Mouse (Mus musculus) embryo, embryonic 11.5 days (tissue): ENCODE measurements around the gene Cd19.
A peak's percentile ranks its signal among the peaks of the same experiment; 100 is the strongest.

Experiments used
- DNase-seq: peaks from one replicate; pipeline ENCODE4 v3.0.0-alpha.2; 2012; ENCODE audit warnings: low read depth, low spot score

The Cd19 gene

DNA sequence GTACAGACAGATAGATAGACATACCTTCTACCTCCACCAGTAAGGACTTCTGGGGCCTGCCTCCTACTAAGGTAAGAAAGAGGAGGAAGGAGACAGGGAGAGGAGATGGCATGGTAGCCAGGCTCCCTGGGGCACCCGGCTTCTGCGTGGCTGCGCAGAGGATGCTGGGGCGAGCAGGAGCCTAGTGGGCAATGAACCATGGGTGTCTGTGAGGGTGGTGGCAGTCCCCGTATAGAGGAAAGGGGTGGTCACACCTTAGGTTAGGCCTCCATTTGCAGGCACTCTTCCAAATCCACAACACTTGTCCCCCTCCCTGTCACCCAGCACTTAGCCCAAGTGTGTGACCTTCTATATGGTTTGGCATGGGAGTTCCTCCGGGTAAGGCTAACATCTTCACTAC, at the start of gene Cd19:
TSS of gene Cd19 (minus strand) at position 165 of the 400 bp plus-strand sequence.
- no peak for DNase-seq

DNA sequence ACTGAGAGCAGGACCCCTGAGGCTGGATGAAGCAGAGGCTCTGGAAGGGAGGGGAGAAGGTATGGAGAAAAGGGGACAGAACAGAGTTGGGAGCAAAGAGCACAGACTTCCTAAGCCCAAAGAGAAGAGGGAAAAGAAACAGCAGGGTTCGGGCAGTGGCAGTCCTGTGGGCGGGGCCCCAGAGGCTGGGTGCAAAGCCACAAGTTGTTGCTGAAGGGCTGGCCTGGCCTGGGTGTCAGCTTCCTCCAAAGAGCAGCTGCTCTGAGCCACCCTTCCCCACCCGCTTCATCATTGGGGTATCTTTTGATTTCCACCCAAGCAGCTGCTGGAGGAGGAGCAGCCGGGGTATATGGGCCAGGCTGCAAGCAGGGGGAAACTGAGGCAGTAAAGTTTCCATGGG, 49.4 kb upstream of the Cd19 start:
- DNase-seq: no peak

DNA sequence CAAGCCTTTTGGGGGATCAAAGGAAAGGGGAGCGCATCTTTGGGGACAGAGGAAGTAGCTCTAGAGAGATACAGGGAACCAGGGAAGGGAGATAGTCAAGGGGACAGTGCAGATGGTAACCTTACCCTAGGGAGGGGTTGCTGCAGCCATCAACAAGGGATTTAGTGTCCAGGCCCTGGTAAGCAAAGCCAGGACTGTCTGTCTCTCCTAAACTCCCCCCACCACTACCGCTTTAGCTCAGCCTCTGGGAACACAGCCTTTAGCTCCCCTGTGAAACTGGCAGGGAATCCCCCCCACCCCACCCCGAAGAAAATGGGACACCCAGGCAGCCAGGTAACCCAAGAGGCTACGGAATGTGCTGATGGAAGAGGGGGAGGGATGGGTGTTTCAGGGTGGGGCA, 48.9 kb upstream of the Cd19 start:
- no peak for DNase-seq

DNA sequence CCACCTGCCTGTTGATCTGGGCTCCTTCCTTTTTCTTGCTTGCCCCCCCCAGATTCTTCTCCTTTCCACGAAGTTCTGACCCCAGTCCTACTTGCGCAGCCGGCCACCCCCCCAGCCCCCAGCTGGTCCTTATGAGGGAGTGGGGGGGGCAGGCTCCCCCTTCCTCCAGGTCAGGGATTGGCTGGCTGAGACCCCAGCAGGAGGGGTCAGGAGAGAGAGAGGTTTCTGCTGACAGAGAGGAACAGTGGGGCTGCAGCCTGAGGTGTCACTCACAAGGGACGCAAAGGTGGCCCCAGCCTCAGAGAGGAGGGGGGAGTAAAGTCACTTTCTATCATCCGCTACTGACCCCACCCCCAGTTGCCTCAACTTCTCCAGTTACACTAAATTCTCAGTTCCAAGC, 48.3 kb upstream of the Cd19 start, which contains the start of gene Atp2a1:
TSS of gene Atp2a1 (minus strand) at position 105 of the 400 bp plus-strand sequence.
- DNase-seq: no peak

DNA sequence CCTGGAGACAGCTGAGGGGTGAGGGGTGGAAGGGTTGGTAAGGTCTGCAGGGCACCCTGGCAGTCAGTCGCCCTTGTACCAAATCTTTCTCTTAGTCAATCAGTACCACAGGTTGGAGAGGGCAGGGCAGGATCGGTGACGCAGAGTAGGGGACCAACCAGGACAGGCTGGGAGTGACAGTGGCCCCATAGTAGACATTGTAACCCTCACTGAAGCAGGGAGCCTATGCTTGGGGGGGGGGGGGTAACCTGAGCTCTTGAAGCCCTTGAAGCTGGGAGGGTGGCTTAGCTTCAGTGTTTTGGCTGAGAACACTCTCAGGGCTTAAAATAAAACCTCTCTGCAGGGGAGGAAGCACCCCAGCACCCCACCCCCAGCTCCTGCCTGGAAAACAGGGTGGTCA, 46.9 kb upstream of the Cd19 start:
- no peak for DNase-seq

DNA sequence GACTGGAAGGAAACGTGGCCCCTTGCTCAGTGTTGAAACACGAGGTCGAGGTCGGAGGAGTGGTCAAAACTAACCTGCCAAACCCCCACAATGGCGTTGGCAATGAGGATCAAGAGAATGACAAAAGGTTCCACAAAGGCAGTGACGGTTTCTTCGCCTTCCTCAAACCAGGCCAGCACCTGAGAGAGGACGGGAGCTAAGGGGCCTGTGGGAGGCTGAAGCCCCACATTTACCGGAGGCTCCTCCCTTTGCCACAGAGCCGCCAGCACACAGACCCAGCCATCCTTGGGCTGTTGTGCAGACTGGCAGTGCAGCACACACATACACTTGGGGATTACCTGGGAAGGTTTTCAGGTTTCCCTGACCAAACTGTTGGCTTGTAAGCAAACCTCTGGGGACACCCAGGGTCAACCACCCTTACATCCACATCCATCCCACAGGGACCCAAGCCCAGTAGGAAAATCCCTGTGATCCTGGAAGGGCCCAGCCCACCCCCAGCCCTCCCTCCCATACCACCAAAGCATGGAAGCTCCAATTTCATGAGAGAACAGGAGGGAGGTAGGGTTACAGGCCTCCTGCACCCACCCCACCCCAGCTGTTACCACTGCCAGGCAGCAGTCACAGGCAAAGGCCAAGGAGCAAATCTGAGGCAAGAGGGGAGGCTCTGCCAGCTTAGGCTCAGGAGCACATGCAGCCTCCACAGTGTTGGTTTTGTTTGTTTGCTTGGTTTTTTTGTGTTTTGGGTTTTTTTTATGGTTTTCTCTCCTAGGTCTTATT, 46.1 kb upstream of the Cd19 start:
- DNase-seq: no peak

DNA sequence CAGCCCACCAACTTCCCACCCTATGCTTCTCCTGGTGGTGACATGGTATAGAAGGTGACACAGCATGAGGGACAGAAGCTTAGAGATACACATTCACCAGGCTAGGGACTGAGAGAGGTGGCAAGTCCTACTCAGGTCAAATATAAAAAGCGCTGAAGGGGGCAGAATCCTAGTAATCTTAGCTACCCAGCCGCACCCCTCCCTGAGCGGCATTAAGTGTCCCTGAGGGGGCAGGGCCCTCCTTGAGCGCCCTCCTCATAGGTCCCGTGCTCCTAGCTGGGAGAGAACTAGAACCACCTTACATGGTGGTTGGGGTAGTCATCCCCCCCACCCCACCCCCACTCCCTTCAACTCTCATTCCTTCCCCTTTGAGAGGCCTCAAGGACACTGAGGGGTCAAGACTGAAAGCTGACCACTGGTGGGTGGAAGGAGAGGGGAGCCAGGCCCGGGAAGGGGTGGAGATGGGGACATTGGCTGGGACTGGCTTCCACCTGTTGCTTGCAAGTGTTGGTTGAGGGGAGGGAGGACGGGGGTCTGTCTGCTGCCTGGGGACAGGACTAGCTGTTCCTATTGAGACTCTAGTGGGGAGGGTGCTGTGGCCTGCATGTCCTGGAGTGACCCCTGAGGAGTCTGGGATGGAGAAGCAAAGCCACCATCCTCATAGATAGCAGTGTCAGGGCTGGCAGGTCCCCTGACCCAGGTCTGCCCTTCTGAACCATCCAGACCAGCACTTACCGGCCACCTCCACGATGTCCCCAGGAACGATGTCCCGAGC, 44.3 kb upstream of the Cd19 start:
- no peak for DNase-seq

DNA sequence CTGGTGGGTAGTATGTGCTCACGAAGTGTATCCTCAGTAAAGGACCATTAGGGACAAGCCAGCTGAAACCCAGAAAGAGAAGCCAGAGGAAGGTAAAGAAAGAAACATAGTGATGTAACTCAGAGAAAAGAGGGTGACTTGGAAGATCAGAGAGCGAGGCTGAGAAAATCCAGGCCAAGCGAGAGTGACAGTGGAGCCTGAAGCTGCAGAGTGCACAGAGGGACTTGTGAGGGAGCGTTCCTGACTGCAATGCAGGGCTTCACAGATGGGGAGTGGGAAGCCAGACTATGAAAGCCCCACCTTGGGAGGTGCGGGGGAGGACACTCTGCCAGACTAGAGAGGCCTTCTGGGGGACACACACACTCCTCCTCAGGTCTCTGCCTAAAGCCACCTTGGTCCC, 43.5 kb upstream of the Cd19 start:
- no peak for DNase-seq

DNA sequence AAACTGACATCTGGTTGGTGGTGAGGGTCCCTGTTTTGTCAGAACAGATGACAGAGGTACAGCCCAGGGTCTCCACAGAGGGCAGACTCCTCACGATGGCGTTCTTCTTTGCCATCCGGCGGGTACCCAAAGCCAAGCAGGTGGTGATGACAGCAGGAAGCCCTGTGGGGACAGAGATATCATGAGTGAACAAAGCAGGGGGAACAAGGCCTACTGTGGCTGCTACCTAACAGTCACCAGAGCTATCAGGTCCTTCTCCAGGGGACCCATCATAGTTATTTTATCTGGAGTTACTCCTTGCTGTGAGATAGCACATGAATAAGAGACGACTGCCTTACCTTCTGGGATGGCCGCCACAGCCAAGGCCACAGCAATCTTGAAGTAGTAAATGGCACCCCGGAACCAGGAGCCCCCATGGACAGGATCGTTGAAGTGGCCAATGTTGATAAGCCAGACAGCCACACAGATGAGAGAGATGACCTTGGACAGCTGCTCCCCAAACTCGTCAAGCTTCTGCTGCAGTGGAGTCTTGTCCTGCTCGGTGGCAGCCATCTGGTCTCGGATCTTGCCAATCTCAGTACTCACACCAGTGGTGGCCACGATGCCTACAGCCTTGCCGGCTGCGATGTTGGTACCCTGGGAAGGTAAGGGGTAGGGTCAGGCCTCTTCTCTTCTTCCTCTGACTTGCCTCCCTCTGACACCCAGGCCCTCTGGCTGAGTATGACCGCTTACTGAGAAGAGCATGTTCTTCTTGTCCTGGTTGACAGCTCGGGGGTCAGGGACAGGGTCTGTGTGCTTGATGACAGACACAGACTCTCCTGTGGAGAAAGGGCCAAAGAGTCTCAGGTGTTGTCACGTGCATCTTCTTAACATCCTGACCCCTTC, 41.9 kb upstream of the Cd19 start:
- DNase-seq: no peak

DNA sequence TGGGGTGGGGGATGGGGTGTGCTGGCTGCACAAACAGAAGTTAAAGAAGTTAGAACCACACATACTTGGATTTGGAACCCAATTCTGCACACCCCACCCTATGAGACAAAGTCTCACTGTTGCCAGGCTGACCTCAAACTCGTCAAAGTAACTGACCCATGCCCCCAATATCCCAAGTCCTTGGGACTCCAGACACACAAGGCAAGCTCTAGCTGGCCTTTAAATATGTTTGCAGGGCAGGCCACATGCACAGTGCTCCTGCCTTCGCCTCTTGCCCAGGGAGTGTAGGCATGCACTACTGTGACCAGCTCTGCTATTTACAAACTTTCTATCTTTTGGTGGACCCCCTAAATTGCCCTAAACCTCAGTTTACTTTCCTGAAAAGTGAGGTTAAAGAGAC, 40.6 kb upstream of the Cd19 start:
- DNase-seq: no peak

DNA sequence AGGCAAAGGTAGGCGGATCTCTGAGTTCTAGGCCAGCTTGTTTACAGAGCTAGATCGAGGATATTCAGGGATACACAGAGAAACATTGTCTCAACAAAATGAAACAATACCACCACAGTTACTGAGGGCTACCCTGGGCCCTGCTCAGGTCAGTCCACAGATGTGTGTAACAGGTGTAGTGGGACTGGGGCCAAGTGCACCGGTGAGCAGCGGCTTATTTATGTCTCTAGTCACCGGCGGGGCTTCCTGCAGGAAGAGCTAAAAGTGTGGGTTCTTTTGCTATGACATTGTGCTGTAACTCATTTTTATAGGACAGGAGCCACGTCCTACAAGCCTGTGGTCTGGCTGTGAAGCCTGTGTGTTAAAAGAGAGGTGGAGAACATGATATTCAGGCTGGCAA, 39.2 kb upstream of the Cd19 start:
- no peak for DNase-seq

DNA sequence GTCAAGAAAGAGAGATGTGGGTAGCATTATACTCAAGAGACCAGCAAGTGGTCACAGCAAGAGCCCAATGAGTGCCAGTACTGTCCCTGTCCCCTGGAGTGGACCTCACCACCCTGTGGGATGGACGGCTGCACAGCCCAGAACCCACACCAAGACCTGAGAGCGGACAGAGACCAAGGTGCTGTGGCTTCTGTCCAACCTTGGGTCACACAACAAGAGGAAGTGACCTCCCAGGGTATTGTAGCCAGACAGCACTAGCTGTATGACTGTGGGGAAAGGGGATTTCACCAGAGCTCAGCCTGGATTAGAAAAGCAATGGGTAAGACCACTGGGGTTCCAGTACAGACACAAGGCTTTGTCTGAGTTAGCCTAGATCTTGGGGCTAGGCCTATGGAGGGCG, 37.6 kb upstream of the Cd19 start:
- DNase-seq: no peak

DNA sequence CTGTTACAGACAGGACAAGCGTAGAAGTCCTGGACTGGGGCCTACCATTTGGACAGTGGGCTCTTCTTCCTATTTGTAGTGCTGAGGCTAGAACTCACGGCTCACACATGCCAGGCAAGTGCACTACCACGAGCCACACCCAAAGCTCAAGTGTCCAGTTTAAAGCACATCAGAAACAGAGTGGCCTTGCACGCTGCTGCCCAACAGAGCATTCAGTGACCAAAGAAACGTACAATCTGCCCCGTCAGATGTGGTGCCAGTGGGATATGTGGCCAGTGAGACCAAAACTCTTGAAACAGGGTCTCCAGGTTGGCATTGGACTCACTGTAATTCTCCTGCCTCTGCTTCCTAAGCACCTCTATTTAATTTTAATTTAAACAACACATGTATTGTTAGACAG, 36.0 kb upstream of the Cd19 start:
- DNase-seq: no peak

DNA sequence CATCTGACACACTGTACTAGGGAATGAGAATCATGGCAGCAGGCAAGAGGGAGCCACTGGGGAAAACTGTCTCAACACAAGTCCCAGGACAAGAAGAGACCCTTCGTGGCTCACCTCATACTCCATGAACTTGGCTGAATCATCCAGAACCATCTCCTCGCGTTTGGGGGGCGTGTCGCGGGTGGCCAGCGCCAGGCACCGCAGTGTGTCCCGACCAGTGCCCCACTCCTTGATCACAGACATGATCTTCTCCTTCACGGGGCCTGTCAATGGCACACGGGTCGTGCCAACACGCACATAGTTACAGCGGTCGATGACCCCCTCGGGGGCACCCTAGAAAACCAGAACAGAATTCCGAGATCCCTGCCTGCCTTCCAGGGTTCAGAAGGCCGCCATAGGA, 35.3 kb upstream of the Cd19 start:
- DNase-seq: no peak

DNA sequence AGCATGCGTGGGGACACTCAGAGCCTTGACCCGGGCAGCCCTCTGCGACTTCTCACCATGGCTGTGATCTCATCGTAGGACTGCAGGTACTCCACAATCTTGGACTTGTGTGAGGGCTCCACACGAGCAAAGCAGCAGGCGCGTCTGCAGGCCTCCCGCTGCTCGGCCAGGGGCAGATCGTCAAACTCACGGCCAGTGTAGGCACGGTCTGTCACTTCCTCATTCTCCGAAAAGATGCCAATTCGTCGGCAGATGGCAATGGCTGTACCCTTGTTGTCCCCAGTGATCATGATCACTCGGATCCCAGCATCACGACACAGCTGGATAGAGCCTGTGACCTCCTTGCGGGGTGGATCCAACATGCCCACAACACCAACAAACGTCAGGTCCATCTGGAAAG, 33.8 kb upstream of the Cd19 start:
- DNase-seq: no peak

DNA sequence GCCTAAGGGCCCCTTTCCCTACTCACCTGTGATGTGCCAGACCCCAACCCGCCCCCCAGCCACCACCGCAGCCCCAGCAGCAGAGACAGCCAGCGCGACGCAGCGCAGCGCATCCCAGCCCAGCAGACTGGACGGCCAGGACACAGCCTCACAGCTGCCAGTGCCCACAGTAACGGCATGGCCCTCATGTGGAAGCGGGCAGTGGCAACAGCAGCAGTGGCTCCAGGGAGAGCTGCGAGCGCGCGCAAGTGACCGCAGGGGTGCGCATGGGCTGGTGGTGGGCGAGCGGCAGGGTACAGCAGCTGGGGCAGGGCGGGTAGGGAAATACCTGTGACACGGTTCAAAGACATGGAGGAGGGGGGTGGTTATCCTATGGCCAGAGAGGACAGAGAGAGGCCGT, 31.5 kb upstream of the Cd19 start:
- no peak for DNase-seq

DNA sequence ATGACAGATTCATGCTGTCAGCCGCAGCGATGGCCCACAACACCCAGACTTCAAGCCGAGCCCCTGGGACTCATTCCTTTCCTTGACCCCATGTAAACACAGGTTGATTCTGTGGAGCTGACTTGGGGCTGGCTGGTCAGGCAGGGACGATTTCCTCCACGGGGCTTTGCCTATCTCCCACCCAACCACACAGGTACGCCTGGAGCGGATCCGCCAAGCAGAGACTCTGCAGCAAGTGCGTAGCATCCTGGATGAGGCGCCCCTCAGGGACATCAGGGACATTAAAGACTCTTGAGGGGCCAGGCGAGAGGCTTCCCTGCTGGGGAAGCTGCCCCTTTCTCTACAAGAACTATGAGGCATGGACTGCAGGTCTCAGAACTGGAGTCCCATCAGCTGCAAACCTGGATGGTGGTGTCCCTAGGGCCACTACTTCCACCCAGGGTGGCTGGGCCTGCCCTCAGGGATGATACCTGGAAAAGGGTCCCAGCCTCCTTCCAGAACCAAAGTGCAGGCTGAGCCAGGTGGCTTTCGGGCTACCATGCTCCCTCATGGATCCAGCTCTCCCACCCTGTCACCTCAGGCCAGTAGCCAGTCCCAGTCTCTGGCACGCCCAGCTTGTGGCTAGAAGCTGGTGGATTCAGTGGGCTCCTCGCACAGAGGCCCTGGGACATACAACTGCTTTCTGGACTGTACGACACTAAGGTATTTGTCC, 30.6 kb upstream of the Cd19 start:
- DNase-seq: no peak

DNA sequence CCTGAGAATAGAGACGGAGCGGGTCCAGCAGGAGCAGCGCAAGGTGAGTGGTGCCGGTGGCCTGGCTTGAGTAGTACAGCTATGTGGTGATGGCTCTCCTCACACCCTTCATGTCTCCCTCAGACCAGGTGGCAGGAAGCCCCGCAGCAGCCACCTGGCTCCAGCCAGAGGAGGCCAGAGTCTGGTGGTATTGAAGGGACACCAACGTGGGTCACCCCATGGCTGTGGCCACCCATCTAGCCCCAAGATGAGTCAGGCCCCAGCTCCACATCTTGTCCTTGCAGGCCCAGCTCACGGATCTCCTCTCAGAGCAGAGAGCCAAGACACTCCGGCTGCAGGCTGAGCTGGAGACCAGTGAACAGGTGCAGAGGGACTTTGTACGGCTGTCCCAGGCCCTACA, 29.8 kb upstream of the Cd19 start:
- no peak for DNase-seq

DNA sequence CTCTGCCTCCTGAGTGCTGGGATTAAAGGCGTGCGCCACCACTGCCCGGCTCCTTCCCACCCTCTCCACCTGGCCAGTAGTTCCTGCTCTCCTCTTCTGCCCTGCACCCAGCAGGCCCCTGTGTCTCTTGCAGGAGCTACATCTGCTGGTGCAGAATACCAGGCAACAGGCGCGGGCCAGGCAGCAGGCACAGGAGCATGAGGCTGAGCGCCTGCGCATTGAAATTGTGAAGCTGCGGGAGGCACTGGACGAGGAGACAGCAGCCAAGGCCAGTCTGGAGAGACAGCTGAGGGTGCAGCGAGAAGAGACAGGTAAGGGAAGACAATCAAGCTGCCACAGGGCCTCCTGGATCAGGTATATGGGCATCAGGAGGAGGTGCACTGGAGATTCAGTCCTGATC, 29.3 kb upstream of the Cd19 start:
- no peak for DNase-seq

DNA sequence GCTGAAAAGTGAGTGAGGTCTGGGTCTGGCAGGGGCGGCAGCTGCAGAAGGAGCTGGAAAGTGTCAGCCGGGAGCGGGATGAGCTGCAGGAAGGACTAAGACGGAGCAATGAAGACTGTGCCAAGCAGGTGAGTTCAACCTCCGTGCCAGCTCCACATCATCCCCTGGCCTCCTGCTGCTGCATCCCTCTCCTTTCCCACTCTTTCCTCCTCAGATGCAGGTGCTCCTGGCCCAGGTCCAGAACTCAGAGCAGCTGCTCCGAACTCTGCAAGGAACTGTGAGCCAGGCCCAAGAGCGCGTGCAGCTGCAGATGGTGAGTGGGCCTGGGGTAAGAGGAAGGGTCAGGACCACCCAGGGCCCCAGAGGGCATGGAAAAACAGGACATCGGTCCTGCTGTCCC, 25.4 kb upstream of the Cd19 start:
- no peak for DNase-seq

DNA sequence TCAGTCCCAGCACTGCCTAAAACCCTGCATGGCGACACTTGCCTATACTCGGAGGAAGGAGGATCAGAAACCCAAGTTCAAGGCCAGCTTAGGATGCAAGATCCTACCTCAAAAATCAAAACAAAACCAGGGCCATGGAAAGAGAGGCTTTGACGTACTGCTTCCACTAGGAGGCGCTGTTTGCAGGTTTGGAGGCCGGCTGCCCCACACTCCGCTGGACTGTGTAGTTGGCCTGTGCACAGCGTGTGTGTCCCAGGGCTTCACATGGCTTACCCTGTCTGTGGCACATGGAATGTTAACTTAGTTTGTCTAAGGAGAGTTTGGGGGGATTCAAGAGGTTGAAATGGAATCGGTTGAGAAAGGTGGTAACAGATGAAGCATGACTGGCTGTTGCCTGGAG, 22.2 kb upstream of the Cd19 start:
- peak; percentile 64 for DNase-seq

DNA sequence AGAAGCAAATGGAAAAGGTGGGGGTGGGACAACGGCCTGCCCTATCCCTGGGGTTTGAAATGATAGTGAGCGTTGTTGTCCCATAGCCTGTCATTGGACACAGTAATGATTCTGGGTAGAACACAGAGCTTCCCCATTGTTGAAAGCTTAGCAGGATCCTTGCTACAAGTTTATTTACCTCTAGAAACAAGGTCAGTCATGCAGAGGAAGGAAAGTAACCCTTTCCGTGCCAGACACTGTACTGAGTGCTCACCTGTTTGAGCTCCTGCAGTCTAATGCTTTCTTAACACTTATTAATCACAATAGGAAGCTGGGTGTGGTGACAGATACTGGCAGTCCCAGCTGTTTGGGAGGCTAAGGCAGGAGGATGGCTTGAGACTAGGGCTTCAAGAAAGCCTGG, 21.1 kb upstream of the Cd19 start:
- DNase-seq: no peak
